Mouse (Mus musculus) gastrocnemius, postnatal 14 days (tissue): ENCODE measurements around the gene Ppcdc. TPM values are rescaled to one million over a fixed set of nuclear protein-coding genes. Genes with fewer than 3 reads are reported as not detected.

ENCODE experiments used
- DNase-seq: peaks from one replicate; pipeline ENCODE4 v3.0.0; 2021; ENCODE audit warnings: mixed read lengths
- intact Hi-C: fragments of 180-260 bp; cut with DNase I; formaldehyde crosslinking; loops from one replicate; pipeline ENCODE4 v1.15.1; 2025; ENCODE audit warnings: low total_unique reads
- long read RNA-seq, 2 experiments: library from polyadenylated mRNA; stranded (forward); transcript quantifications; one replicate each; pipeline ENCODE4 v2.0.0; 2021
- total RNA-seq, 2 experiments: library from RNA; stranded (reverse); gene quantifications; 2 replicates each; pipeline ENCODE4 v1.2.3; 2021

Ppcdc gene
- 1 to 10 TPM; 7.3 to 7.6 TPM for total RNA-seq
- long read RNA-seq, experiment 1, partial matches to known transcripts = 0 of 3 reads
- long read RNA-seq, experiment 1, other reads (novel, unspliced or antisense) = 1 of 3 reads
- long read RNA-seq, experiment 2, partial matches to known transcripts = 2 of 9 reads
- long read RNA-seq, experiment 2, other reads (novel, unspliced or antisense) = 2 of 9 reads

GRCm38 (mm10) chr9:57439522-57440295, at the start of gene Ppcdc:
Gene Ppcdc, minus strand, starts transcription at chr9:57440124.
- DNase-seq = peak; percentile 90
- intact Hi-C loops = no loop called here

DNA sequence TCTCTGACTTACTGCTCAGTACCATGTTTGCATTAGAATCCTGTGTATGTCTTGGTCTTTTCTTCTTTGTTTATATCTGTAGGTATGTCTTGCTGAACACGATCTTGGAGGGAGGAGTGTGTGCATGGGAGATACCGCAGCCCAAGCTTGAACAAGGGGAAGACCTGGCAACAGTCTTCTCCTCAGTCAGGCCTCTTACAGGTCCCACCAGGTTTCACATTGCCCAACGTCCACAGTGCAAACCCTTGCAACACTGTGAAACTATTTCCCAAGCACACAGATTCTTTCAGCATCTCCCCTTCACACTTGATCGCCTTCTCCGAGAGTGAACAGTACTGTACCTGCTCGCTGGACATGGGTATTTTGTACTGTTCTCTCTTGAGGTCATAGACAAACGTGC, 47.9 kb upstream of the Ppcdc start:
- intact Hi-C loops = loop anchor here (10.0 kb wide), 1 partner anchor 167 kb away; the partner anchor contains the start of gene Csk

DNA sequence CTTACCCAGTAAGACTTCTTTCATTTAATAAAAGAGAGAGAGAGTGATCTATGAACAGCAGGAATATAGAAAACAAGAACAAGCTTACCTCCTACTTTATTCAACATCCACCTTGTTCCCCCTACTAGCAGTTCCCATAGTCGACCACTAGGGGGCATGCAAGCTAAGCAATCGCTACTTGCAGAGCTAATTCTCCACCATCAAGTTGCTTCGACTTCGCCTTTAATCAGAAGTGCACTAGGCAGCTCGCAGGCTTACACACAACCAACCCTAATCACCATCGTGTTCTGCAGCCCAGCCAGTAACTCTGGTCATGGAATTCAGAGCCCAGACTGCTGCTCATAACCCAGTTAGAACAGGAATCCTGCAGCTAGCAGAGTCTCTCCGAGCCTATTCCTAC, 45.9 kb upstream of the Ppcdc start:
- intact Hi-C loops = loop anchor here (10.0 kb wide), 1 partner anchor 169 kb away; the partner anchor contains the start of gene Csk
- DNase-seq = peak; percentile 77

More for the DNA sequence above, 47.9 kb upstream of the Ppcdc start:
- no peak for DNase-seq

GRCm38 (mm10) chr9:57468914-57469313, 29.0 kb upstream of the Ppcdc start:
- intact Hi-C loops = no loop called here
- no peak for DNase-seq

- intact Hi-C loops = no loop called here
- peak; percentile 89 for DNase-seq
Measured at GRCm38 (mm10) chr9:57467896-57468549, 28.1 kb upstream of the Ppcdc start, which contains the start of gene Scamp5. Gene Scamp5, minus strand, starts transcription at chr9:57468060.

DNA sequence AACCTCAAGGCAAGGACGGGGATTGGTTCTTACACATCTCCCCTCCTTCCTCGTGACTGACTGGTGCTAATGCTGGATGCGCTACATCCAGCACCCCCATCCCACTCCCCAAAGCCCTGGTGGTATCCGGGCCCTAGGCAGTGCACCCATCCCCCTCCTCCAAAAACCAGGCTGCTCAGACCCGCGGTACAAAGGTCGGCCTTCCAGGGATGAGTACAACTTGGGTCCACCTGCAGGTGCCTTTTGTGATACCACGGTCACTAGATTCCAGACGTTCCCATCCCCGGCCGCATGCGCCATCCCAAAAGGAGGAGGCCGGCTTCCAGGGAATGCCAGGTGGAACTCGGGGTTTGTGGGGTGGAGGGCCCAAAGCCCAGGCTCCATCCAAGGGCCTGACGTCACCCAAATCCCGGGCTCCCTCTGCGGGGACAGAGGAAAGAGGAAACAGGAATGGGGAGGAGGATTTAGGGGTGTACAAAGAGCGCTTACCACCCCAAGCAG, 27.4 kb upstream of the Ppcdc start:
- DNase-seq = peak; percentile 18
- intact Hi-C loops = no loop called here

DNA sequence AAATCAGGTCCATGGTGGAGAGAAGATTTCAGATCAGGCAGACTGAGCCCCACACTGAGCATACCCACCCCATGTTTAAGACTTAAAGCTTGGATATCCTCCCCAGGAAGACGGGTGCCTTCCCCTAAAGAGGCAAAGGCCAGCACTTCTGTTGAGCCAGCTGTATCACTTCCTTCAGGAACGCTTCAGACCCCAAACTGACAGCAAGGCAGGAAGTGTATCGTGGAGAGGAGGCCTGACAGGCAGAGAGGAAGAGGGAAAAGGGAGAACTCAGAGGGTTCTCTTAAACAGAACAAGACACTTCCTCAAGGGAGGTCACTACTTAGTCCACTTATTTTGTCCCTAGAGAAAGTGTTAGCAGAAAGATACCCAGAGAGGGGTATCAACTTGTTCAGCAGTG, 26.2 kb upstream of the Ppcdc start:
- intact Hi-C loops = no loop called here

DNA sequence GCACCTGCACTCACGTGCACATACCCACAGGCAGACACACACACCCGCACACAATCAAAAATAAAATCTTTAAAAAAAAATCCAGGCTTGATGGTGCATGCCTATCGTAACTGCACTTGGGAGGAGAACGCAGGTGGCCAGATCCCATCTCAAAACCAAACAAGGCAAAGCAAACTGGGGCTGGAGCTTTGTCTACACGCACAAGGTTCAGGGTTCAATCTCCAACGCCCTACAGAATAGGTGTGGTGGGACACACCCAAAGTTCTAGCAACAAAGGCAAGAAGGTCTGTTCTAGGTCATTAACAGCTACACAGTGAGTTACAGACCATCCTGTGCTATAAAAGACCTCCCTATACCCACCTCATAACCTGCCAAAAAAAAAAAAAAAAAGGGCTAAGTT, 22.9 kb upstream of the Ppcdc start:
- intact Hi-C loops = no loop called here
- no peak for DNase-seq

More for the DNA sequence above, 26.2 kb upstream of the Ppcdc start:
- no peak for DNase-seq

DNA sequence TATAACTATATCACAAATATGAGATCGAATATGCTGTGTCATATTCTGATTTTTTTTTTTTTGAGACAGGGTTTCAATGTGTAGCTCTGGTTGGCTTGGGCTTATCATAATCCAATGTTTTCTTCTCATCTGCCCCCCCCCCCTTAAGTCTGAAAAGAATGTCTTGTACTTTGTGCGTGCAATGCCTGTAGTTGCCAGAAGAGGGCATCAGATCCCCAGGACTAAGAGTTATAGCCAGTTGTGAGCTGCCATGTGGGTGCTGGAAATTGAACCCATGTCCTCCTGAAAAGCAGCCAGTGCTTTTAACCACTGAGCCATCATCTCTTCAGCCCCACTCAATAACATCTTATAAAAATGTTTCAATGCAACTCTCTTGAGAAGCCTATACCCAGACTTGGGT, 19.8 kb upstream of the Ppcdc start:
- intact Hi-C loops = no loop called here

GRCm38 (mm10) chr9:57453516-57453915, 13.6 kb upstream of the Ppcdc start:
- intact Hi-C loops = no loop called here
- no peak for DNase-seq

More for the DNA sequence above, 19.8 kb upstream of the Ppcdc start:
- no peak for DNase-seq

- no peak for DNase-seq
- intact Hi-C loops = no loop called here
Measured at GRCm38 (mm10) chr9:57452624-57453462, 12.9 kb upstream of the Ppcdc start.

DNA sequence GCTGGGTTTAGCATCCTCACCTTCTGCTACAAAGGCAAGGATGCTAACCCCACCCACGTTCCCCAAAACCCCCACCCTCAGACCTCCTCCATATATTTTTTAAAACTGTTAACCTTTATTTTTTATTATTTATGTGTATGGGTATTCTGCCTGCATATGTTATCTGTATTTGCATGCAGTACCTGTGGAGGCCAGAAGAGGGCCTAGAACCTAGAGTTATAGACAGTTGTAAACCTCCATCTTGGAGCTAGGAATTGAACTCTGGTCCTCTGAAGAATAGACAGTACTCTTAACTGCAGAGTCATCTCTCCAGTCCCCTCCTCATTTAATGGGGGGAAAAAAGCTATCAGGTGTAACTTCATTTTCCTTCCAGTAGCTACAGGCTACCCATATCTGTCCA, 9.8 kb upstream of the Ppcdc start:
- no peak for DNase-seq
- intact Hi-C loops = no loop called here

DNA sequence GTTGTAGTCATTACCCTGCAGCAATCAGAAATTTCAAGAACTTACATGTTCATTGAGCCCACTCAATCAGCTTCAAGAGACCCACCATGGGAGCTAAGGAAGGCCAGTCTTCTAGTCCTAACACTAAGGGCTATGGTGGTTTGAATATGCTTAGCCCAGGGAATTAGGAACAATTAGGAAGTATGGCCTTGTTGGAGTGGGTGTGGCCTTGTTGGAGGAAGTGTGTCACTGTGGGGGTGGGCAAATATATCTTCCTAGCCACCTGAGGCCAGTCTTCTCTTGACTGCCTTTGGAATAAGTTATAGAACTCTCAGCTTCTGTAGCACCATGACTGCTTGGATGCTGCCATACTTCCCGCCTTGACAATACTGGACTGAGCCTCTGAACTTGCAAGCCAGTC, 696 bp upstream of the Ppcdc start:
- intact Hi-C loops = no loop called here
- DNase-seq = no peak

- DNase-seq = no peak
- intact Hi-C loops = no loop called here
Measured at GRCm38 (mm10) chr9:57439083-57439482, 841 bp downstream of the Ppcdc start.

DNA sequence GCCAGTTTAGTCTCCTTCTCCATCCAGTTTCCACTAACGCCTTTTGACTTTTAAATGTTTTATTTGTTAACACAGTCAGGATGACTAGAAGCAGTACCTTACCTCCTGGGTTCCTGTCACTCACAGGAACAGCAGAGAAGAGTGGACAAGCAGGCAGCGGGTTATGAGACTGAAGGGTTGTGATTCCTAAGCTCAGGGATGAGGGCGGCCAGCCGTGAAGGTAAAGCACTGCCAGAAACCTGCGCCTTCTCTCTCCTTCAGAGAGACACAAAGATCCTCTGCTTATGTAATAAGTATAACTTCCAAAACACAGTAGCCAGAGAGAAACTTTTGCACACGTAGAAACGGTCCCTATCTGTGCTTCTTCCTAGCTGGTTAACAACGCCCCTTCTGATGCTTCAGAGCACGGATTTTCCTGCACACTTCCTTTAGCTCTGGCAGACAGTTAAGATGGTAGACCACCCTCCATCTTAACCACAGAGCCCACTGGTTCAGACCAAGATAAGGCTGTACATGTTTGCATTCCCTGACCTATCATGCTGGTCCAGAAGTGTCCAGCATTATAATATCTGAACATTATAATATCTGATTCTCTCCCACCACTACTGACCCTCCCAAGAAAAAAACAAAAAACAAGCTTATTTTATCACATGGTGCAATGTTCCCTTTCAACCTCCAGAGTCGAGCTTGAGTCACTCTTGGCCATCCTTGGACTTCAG, 1.9 kb downstream of the Ppcdc start:
- intact Hi-C loops = no loop called here
- DNase-seq = no peak

DNA sequence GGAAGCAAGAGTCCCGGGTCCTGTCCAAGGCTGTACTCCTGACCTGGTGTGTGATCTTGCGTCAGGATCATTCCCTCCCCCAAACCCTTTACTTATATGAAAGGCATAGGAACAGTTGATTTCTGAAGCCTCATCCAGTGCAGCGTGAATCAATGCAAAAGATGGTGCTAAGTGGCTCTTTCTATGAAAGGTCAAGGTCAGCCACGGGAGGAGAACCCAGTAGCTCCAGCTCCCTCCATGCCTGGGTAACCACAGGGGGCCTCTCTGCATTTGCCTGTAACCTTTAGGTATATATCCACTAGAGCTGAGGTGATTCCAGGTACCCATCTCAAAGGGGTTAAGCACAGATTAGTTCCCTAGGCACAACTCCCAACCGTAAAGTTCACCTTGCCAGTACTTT, 3.8 kb downstream of the Ppcdc start:
- no peak for DNase-seq
- intact Hi-C loops = no loop called here

GRCm38 (mm10) chr9:57434405-57435165, 5.3 kb downstream of the Ppcdc start:
- no peak for DNase-seq
- intact Hi-C loops = loop anchor here (2.0 to 5.0 kb wide), 2 partner anchors 174 to 227 kb away; no protein-coding TSS in a partner anchor
